Mouse (Mus musculus) yolk sac, embryonic 10.5 days (tissue): Measurements from ENCODE around the gene Gata1.
"Not testable (repeated sequence)": the region's sequence is repeated elsewhere in the genome, so short reads cannot be mapped to it uniquely, and the experiment has no call there.

Experiments used
- DNase-seq: peaks from one replicate; pipeline ENCODE4 v3.0.0-alpha.2; 2017; ENCODE audit warnings: low spot score

Gata1 gene

DNA sequence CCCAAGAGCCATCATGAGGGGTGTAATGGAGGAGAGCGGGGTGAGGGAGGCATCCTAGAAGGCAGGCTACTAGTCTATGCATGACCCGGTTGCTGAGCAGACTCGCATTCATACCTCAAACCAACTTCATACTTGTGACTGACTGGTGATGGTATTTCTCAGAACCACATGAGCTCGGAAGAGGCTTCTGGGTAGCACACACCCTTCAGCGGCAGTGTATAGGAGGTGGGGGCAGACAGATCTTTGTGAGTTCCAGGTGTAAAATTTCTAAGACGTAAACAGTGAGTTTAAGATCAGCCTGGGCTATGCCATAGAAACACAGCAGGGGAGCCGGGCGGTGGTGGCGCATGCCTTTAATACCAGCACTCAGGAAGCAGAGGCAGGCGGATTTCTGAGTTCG, at the start of gene Gata1:
Gata1 (minus strand) TSS at position 180 of the 400 bp plus-strand sequence.
- no peak for DNase-seq

DNA sequence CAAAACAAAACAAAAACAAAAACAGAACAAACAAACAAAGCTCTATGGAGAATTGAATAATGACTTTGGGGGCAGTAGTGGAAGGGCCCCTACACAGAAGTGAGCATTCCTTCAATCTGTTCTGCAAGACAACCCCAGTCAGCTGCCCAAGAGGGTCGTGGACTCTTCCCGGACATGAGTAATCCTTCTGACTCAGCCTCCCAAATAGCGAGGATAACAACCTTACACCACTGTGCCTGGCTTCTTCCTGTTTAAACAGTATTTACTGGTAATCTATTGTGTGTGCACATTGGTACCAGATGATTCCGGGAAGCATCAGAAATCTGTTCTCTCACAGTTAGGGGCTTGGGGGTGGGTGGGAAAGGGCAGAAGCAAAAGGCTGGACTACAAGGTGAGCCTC, 48.9 kb upstream of the Gata1 start:
- peak; percentile 11 for DNase-seq

DNA sequence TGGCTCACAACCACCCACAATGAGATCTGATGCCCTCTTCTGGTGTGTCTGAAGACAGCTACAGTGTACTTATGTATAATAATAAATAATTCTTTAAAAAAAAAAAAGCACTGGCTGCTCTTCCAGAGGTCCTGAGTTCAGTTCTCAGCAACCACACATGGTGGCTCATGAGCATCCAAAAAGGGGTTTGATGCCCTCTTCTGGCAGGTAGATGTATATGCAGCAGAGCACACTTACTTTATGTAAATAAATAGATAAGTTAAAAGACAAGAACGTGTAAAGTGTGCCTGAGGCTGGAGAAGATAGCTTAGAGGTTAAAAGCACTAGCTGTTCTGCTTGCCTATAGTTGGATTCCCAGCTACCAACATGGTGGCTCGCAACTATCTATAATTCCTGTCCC, 46.9 kb upstream of the Gata1 start:
- no peak for DNase-seq

DNA sequence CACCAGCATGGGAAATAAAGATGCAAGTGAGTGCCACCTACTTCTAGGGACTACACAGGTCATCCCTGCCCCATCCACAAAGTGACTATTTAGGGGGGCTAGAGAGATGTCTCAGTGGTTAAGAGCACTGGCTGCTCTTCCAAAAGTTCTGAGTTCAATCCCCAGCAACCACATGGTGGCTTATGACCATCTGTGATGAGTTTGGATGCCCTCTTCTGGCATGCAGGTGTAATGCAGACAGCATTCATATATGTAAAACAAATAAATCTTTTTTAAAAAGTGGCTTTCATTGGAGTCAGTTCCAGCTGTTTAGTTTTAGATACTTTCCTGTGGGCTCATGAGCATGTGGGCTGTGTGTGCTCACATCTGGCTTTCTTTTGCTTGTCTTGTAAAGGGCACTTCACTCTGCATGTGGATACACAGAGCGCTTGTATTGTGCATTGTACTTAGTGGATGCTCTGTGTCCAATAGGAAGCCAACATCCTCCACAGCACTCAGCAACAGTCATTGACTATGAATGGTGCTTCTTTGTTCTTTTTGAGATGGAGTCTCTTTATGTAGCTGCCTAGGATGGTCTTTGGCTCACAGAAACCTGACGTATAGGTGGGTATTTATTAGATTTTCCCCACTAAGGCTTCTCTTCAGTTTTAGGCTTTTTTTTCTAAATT, 42.4 kb upstream of the Gata1 start:
- DNase-seq: no peak

DNA sequence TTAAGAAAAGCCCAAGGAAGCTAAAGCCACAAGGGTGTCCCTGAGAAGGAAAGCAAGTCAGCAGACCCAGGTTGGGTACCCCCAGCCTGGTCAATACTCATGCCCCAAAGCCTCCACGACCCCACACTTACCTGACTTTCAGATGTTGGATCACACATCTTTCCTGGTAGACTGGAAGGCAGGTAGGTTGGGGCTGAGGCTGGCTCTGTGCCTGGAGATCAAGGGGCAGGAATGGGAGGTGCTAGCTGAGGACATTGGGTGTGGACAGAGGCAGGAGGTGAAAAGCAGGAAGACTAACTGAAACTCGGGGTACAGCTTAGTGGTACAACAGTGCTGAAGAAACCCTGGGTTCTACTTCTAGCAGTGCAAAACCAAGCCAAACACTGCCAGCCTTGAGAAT, 40.4 kb upstream of the Gata1 start, which contains the start of gene Glod5:
Glod5 (minus strand) TSS at position 207 of the 400 bp plus-strand sequence.
- no peak for DNase-seq

DNA sequence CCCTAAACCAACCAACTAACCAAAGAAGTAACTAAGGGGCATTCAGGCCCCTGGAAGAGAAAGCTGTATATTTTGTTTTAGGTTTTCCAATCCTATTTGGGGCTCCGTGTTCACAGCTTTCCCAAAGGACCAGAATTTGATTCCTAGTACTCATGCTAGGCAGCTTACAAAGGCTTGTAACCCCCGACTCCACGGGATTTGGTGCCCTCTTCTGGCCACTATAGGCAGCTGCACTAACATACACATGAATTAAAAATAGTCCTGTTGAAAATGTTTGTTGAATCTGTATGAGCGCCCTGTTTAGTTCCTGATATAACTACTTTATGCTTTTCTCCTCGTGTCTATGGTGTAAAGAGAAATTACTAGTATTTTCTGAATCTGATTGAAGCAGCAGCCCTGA, 39.3 kb upstream of the Gata1 start:
- no peak for DNase-seq

DNA sequence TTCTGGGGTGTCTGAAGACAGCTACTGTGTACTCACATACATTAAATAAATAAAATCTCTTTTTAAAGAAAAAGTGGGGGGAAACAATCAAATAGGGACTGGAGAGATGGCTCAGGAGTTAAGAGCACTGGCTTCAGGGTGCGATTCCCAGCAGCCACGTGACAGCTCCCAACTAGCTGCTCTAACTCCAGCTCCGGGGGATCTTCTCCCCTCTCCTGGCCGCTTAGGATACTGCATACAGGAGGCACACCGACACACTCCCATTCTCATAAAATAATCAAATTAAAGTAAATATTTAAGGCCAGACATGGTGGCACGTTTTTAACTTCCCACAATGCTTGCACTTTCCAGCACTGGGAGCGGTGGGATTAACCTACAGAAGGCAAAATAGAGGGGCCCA, 37.8 kb upstream of the Gata1 start:
- DNase-seq: not testable (repeated sequence)

DNA sequence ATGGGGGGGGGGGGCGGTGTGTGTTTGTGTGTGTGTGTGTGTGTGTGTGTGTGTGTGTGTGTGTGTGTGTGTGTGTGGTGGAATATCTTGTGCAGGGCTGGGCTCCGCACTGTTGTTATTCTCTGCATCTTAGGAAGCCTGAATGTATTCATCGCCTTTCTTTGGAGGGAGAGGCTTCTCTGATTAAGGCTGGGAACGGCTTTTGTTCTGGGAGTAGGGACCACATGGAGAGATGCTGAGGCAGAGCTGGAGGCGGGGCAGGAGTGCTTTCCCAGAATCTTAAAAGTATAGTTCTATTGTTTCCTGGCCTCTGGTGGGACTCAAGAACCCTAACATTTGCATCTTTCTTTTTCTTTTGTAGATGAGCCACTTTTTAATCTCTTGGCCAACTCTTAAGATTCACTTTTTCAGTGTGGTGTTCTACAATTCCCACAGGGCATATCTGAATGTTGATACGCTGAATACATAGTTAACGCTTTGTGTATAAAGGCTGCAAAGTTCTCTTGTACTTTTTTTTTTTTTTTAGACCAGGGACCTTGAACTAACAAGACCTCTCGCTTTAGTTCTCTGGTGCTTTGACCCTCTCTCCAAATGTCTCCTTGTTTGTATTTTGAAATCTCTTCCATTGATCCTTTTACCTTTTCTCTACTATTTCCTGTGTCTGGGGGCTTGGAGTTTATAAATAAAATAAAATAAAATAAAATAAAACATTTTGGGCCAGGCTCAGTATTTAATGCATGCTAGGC, 35.9 kb upstream of the Gata1 start:
- DNase-seq: no peak

DNA sequence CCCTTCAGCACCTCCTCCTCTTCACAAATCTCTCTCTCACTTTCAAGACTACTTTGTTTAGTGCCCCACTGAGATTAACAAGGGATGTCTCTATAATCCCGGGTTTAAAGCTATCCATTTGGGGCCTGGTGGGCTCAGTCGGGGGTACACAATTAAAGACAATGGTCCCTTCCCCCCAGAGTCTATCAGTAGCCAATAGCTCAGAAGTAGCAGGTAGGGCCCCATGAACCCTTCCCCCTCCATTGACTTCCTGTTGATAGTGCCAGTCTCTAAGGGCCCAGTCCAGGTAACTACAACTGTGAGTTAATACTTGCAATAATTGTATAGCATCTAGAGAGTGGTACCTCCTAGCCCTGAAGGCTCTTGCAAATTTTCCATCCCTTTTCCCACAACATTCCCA, 35.3 kb upstream of the Gata1 start:
- DNase-seq: no peak

DNA sequence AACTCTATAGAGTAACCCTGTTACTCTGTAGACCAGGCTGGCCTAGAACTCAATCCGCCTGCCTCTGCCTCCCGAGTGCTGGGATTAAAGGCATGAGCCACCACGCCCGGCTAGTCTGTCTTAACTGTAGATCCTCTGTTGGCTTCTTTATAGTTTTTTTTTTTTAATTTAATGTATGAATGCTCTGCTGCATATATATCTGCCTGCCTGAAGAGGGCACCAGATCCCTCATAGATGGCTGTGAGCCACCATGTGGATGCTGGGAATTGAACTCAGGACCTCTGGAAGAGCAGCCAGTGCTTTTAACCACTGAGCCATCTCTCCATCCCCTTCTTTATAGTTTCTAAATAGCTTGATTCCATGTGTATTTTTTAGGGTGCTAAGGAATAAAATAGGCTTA, 31.5 kb upstream of the Gata1 start:
- DNase-seq: not testable (repeated sequence)

DNA sequence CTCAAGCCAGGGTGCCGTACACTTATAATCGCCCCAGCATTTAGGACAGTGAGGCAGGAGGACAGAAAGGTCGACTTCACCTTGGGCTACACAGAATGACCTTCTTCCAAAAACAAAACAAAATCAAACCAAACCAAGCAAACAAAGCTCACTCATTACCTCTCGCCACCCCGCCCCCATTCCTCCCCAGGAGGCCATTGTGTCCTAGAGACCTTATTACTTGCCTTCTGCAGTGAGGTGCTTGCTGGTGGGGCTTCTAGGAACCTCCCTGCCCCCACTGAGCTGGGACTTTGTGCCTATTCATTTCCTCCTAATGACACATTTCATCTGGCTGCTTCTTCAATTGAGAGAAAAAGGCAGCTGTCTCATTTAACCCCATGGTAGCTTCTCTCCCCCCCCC, 30.7 kb upstream of the Gata1 start:
- no peak for DNase-seq

DNA sequence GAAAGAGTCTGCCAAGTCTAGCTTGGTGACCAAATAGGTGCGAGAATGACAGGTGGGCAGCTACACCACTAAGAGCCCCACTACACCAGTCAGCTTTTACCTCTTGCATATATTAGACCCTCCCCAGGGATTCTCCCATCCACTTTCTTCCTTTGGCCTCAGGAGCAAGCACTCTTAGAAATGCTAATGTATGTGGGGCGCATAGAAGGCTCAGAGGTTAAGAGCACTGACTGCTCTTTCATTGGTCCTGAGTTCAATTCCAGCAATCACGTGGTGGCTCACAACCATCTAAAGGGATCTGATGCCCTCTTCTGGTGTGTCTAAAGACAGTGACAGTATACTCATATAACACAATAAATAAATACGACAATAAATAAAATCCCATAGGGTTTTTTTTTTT, 25.1 kb upstream of the Gata1 start:
- DNase-seq: no peak

DNA sequence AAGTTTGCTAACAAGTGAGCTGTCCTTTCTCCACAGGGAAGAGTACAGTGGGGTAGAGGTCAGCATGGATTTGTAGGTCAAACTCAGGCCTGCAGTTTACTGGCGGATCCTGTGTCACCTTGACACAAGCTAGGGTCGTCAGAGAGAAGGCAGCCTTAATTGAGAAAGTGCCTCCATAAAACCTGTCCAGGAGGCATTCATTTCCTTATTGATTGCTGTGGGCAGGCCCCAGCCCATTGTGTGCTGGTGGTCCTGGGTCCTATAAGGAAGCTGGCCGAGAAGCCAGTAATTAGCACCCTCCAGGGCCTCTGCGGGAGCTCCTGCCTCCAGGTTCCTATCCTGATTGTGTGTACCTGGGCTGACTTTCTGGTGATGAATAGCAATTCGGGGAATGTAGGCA, 24.1 kb upstream of the Gata1 start:
- no peak for DNase-seq

DNA sequence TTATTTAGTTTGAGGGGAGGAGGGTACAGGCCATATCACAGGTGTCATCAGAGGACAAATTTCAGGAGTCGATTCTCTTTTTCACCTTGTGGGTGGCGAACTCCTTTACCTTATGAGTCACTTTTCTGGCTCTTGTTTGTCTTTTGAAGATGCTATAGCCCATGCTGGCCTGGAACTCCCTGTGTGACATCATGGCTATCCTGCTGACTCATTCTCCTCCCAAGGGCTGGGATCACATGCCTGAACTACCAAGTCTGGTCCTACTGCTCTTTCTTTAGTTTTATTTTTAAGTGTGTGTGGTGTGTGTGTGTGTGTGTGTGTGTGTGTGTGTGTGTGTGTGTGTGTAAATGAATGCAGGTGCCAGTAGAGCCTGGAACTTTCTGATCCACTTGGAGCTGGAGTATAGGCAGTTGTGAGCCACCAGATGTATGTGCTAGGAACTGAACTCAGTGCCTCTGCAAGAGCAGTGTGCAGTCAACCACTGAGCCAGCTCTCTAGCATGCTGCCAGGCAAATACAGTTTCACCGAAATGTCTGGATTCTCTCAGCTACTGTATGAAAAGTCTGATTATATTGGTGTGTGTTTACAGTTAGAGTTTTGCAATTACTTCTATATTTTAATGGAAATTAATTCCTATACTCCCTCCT, 22.8 kb upstream of the Gata1 start:
- peak; percentile 31 for DNase-seq

DNA sequence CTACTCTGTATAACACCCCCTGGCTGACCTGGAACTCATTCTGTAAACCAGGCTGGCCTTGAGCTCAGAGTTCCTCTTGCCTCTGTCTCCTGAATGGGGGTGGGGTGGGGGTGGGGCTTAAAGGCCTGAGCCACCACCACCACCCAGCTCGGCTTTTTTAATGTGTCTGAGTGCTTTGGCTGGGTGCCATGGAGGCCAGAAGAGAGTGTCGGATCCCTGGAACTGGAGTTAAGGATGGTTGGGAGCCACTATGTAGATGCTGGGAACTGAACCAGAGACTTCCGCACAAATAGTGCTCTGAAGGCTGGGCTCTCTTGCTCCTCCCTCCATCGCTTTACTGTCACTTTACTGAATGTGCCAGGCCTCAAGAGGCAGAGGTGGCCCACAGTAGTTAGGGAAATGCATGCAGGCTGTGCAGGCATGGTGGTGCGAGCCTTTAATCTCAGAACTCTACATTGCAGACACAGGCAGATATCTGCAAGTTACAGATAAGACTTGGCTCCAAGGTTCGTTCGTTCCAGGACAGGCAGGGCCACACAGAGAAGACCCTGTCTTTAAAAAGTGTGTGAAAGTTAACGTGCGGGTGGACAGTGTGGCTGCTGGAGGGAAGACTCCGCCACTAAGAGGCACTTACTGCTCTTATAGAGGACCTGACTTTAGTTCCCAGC, 15.3 kb upstream of the Gata1 start:
- peak; percentile 15 for DNase-seq

DNA sequence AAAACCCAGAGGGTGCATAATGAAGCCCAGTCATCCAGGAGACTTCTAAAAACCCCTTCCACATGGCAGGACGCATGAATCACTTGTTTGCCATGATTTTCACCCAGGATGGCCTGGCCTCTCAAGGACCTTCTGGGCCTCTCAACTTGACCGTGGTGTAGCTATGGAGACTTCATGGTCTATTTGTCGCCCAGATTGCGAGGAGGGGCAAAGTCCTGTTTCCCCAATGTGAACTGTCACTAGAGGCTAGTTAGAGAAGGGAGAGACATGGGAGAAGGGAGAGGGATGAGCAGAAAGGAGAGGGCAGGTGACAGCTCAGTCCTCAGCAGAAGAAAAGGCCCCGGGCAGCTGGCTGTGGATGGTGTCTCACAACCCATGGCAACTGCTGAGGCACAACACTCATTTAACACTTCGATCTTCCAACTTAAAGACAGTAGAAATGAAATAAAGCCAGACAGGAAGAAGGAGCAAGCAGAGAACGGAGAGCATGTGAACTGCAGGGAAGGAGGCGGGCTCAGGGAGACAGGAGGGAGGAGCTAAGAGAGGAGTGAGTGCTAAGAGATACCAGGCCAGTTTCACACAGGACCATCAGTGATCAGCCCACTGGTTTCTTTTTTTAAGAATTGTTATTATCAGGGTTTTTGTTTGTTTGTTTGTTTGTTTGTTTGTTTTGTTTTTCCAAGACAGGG, 14.7 kb upstream of the Gata1 start:
- DNase-seq: peak; percentile 35

DNA sequence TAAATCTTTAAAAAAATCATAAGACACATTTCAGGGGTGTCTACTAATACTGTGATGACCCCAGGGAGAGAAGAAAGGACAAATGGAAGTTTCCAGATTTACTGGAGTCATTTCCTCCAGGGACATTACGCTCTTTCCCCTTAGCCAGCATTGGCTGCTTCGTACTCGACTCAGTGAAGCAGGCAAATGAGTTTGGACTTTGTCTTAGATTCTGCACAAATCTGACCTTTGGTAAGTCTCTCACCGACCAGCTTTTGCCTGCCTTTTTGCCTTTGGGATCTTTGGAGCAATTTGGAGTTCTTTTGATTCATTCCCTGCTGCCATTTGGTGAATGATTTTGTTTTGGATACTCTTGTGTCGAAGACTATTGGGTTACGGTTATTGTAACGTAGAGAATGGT, 3.5 kb upstream of the Gata1 start:
- DNase-seq: peak; percentile 25

DNA sequence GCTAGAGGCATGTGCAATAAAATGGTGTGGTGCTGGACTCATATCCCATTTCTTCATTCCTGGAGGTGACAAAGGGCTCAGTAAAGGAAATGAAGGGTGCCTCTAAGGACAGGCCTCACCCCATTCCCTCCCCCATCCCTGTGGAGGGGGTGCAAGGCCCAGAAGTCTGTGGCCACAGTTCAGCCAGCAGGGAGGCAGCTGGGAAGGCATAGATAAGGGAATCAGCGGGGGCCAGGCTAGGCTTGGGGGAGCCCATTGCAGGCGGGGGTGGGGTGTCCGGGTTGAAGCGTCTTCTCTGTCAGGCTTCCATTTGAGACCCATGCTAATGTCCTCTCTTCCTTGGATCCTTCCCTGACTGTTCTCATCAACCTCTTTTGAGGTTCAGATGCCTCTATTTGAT, 6.6 kb downstream of the Gata1 start:
- no peak for DNase-seq

DNA sequence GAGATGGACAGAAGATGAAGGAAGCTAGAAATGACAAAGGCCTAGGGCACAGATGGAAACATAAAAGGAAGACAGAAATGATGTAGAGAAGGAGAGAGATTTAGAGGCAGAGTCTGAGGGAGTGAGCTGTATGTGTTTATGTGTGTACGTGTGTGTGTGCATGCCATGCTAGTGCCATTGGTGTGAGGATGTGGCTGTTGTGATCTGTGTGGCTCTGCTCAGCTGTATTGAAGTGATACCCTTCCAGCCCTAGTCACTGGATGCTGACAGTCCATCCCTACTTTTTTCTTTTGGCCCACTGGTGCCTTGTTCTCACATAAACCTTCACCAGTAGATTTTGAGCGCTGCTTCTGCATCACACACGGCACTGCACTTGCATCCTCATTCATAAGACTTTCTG, 9.0 kb downstream of the Gata1 start:
- DNase-seq: no peak

DNA sequence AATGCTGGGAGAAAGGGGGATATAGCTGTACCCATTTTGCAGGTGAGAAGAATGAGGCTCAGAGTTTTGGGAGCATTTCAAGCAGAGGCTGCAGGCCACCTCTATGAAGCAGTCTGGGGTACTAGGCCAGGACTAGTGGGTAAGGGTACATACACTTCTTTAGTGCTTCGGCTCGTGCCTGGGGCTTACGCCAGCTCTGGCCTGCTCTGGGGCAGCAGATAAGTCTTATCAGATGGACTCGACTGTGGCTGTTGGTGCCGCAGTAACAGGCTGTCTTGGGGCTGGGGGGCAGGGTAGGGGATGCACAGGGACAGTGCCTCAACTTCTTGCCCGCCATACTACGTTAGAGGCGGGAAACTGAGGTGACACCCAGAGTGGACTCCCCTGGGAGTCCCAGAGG, 9.6 kb downstream of the Gata1 start:
- DNase-seq: no peak

DNA sequence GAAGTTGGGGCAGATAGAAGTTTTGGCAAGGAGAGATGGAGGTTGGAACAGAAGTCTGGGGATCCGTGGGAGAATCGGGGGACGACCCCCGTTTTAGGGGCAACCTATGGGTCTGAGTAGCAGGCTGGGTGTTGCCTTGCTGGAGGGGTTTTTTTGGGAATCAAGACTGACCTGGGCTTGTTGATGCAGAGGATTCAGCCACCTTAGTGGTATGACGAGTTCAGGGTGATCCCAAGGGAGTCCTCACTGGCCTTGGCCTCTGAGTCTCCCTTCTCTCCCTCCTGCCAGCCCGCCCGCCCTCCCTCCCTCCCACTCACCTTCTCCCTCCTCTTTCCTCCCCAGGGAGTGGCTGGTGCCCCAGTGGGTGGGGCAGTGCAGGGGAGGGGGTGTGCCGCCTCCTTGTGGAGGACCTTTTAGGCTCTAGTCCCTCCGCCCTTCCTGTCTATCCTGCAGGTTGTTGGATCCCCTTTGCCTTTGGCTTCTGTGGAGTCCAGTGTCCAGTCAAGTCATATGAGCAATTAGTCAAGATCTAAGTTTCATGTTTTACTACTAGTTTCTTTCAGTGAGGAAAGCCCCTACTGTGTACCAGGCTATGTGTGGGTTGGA, 10.2 kb downstream of the Gata1 start:
- DNase-seq: no peak

DNA sequence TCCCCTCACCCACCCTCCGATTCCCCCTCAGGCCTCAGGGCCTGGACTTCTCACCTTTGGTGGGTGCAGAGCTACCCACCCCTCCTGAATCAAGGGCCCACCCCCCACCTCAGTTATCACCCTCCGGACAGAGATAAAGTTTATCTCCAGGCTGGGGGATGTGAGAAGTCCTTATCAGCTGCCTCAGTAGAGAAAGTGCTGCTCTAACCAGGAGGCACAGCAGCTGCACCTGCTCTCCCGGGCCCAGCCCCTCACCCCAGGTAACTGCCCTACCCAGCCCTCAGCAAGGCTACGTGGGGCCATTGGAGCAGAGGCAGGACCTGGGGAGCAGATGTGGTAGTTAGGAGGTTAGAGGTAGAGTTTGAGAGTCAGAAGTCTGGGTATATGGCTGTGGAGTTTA, 11.7 kb downstream of the Gata1 start:
- DNase-seq: no peak
